13 mouse cellular contexts compared by ENCODE assay signal in genomic region chr6:128807021-128807420, GRCm38 (mm10). TPM values are rescaled to one million over a fixed set of nuclear protein-coding genes. Genes with fewer than 3 reads are reported as not detected.
DNase-seq lines count a peak whose midpoint lies in the region; ATAC-seq and TF ChIP-seq lines count a peak whose summit lies in the region.
"Had no signal": no experiment of that assay in that cellular context is flagged by ENCODE, and none has a peak within 500 bp of the region (broad histone marks: within the 10 kb centered on the region; RNA-seq: fewer than 3 reads in every experiment).

No protein-coding gene starts in this region.

- intact Hi-C loops in heart, adult 2 months (cut with DNase I), result loop anchor here (1.0 kb wide), 1 partner anchor 32 kb away; no protein-coding TSS in a partner anchor

- H3K36me3 ChIP-seq in heart, adult 2 months (ENCODE audit: control insufficient read depth, insufficient read depth, low read length), result no peaks in the 10 kb centered on the region
- no peaks in the 10 kb centered on the region for H3K36me3 ChIP-seq in heart, embryonic 10.5 days
- H3K36me3 ChIP-seq in lung, embryonic 14.5 days (ENCODE audit: insufficient read depth), result no peaks in the 10 kb centered on the region
- H3K36me3 ChIP-seq: heart, embryonic 15.5 days had no signal

- DNase-seq in heart, adult 2 months, result no peak
- no peak for DNase-seq in heart, embryonic 10.5 days (ENCODE audit: low spot score)
- no peak for DNase-seq in lung, embryonic 14.5 days
- DNase-seq in lung, postnatal 14 days, result no peak
- DNase-seq in CD4-positive helper T cell, adult 2 months (ENCODE audit: low read depth, low spot score), result peak; percentile 79
- peak; percentile 39 for DNase-seq in ZHBTc4 (ENCODE audit: low read depth, low spot score)
- DNase-seq in urinary bladder, postnatal 14 days (ENCODE audit: low spot score), result no peak
- DNase-seq: adrenal gland, postnatal 25 days; cerebellum, adult 18-20 months; kidney, adult 11 months had no signal

- TF ChIP-seq CTCF in heart, adult 2 months (IDR thresholded peaks at IDR 0.05), result peak; percentile 63
- TF ChIP-seq CTCF in lung, embryonic 14.5 days (IDR thresholded peaks at IDR 0.05; ENCODE audit: low read depth), result peak; percentile 31

- H3K9ac ChIP-seq in heart, adult 2 months (ENCODE audit: low read depth, low read length), result no peak overlapping the region
- H3K9ac ChIP-seq in lung, embryonic 14.5 days, result no peak overlapping the region
- H3K9ac ChIP-seq: heart, embryonic 15.5 days had no signal

- WGBS in heart, adult 2 months, result 60% methylated on average over 3 of the region's 3 CpGs
- 65% methylated on average over 3 of the region's 3 CpGs for WGBS in heart, embryonic 10.5 days
- WGBS in lung, embryonic 14.5 days, result 67% methylated on average over 3 of the region's 3 CpGs

- no peaks in the 10 kb centered on the region for H3K27me3 ChIP-seq in heart, adult 2 months (ENCODE audit: control insufficient read depth, insufficient read depth, low read length)
- H3K27me3 ChIP-seq in heart, embryonic 10.5 days (ENCODE audit: insufficient read depth, poor library complexity, severe bottlenecking), result no peaks in the 10 kb centered on the region
- no peaks in the 10 kb centered on the region for H3K27me3 ChIP-seq in lung, embryonic 14.5 days (ENCODE audit: insufficient read depth, low read length)
- H3K27me3 ChIP-seq: heart, embryonic 15.5 days had no signal

- no peaks in the 10 kb centered on the region; the same call in 1 of the 2 replicates for H3K4me1 ChIP-seq in heart, adult 2 months (ENCODE audit: control insufficient read depth, insufficient read depth, low read length)
- no peaks in the 10 kb centered on the region for H3K4me1 ChIP-seq in heart, embryonic 10.5 days
- no peaks in the 10 kb centered on the region for H3K4me1 ChIP-seq in lung, embryonic 14.5 days (ENCODE audit: insufficient read depth)

- H3K27ac ChIP-seq in heart, adult 2 months, result no peak overlapping the region
- no peak overlapping the region for H3K27ac ChIP-seq in heart, embryonic 10.5 days
- no peak overlapping the region for H3K27ac ChIP-seq in lung, embryonic 14.5 days (ENCODE audit: low read depth)
- H3K27ac ChIP-seq: heart, embryonic 15.5 days had no signal

- H3K9me3 ChIP-seq in heart, embryonic 10.5 days, result peaks cover 3% of the 10 kb centered on the region; the same call in 1 of the 2 replicates
- no peaks in the 10 kb centered on the region for H3K9me3 ChIP-seq in lung, embryonic 14.5 days (ENCODE audit: low read depth, low read length)
- H3K9me3 ChIP-seq: heart, embryonic 15.5 days had no signal

- no peak for TF ChIP-seq EP300 in heart, adult 2 months (IDR thresholded peaks at IDR 0.05; ENCODE audit: insufficient read depth, low read depth, low read length)

- H3K4me3 ChIP-seq in heart, adult 2 months, result no peak overlapping the region
- H3K4me3 ChIP-seq in heart, embryonic 10.5 days, result no peak overlapping the region
- no peak overlapping the region for H3K4me3 ChIP-seq in lung, embryonic 14.5 days (ENCODE audit: low read depth, low read length)
- H3K4me3 ChIP-seq: heart, embryonic 15.5 days had no signal

- TF ChIP-seq POLR2A in heart, adult 2 months (IDR thresholded peaks at IDR 0.05; ENCODE audit: insufficient read depth, low read depth, low read length), result no peak

- H3K4me2 ChIP-seq in lung, embryonic 14.5 days, result no peak overlapping the region
- H3K4me2 ChIP-seq: heart, embryonic 15.5 days had no signal

- ATAC-seq in lung, embryonic 14.5 days (ENCODE audit: insufficient read depth), result no peak

- no peaks in the 10 kb centered on the region for H3K79me2 ChIP-seq in heart, adult 2 months (replicated peaks; ENCODE audit: control insufficient read depth, insufficient read depth, low read length)

RNA-seq across cellular contexts. Expression of gene Klrb1c, which starts 18.0 kb away (rescaled TPM):
- under 1 TPM; 0.18 TPM for total RNA-seq in heart, adult 2 months (2021)
- polyA plus RNA-seq in heart, adult 2 months (2012; rRNA removed), result 0.20 and 0.92 TPM in 2 replicates
- polyA plus RNA-seq in heart, embryonic 10.5 days (2016; fragmentation: Nextera tagmentation; extraction: Ambion mirVana), result 0.08 TPM in 1 of 2 replicates, not detected in the other
- polyA plus RNA-seq in lung, embryonic 14.5 days (2014; fragmentation: Nextera tagmentation; extraction: Ambion mirVana), result 0.26 and 0.32 TPM in 2 replicates
- total RNA-seq: adrenal gland, postnatal 25 days had no signal
- polyA plus RNA-seq: stomach, embryonic 14.5 days had no signal

RNA-seq across cellular contexts. Expression of gene Gm44511, which starts 19.1 kb away (rescaled TPM):
- total RNA-seq in heart, adult 2 months (2021), result not detected
- polyA plus RNA-seq in heart, adult 2 months (2012; rRNA removed), result 0.86 TPM in 1 of 2 replicates, not detected in the other
- not detected in 2 replicates for polyA plus RNA-seq in heart, embryonic 10.5 days (2016; fragmentation: Nextera tagmentation; extraction: Ambion mirVana)
- not detected in 2 replicates for polyA plus RNA-seq in lung, embryonic 14.5 days (2014; fragmentation: Nextera tagmentation; extraction: Ambion mirVana)
- total RNA-seq: adrenal gland, postnatal 25 days had no signal
- polyA plus RNA-seq: heart, embryonic 15.5 days; lung, embryonic 16.5 days; stomach, embryonic 14.5 days had no signal

RNA-seq across cellular contexts. Expression of gene Klrb1b, which starts 19.1 kb away (rescaled TPM):
- total RNA-seq in heart, adult 2 months (2021), result not detected
- polyA plus RNA-seq in heart, adult 2 months (2012; rRNA removed), result 0.41 TPM in 1 of 2 replicates, not detected in the other
- polyA plus RNA-seq in heart, embryonic 10.5 days (2016; fragmentation: Nextera tagmentation; extraction: Ambion mirVana), result not detected in 2 replicates
- not detected in 2 replicates for polyA plus RNA-seq in lung, embryonic 14.5 days (2014; fragmentation: Nextera tagmentation; extraction: Ambion mirVana)
- total RNA-seq: adrenal gland, postnatal 25 days had no signal

Comparison
In these comparisons a context has a peak if more than half of its experiments do, and no peak if none do; other contexts are left out.
1. DNase-seq: peak in CD4-positive helper T cell, adult 2 months (single experiment) and ZHBTc4 (single experiment); none in heart, adult 2 months (0 of 2), heart, embryonic 10.5 days (single experiment), lung, embryonic 14.5 days (single experiment), lung, postnatal 14 days (single experiment) and urinary bladder, postnatal 14 days (single experiment).